Mouse (Mus musculus) kidney, adult 2 months (tissue): ENCODE measurements around the gene Dcaf8.

Experiments
- CTCF ChIP-seq: fragments of 200-500 bp; conservative IDR thresholded peaks from 2 replicates; pipeline ENCODE4 v1.5.1; 2011; ENCODE audit warnings: low read depth, mild to moderate bottlenecking, control low read depth, low read length, moderate library complexity, mixed read lengths; ENCODE audit not compliant: insufficient read depth, insufficient read length
- POLR2A ChIP-seq: fragments of 200-500 bp; IDR thresholded peaks from one replicate; pipeline ENCODE4 v1.6.1; 2011; ENCODE audit warnings: low read depth, low read length, control low read depth

- TF ChIP-seq CTCF (no peak), POLR2A (no peak)
Measured at GRCm38 (mm10) chr1:172203566-172203965, 55.7 kb downstream of the Dcaf8 start.
